Mouse (Mus musculus): ENCODE data around the gene Kynu.

Kynu gene

DNA sequence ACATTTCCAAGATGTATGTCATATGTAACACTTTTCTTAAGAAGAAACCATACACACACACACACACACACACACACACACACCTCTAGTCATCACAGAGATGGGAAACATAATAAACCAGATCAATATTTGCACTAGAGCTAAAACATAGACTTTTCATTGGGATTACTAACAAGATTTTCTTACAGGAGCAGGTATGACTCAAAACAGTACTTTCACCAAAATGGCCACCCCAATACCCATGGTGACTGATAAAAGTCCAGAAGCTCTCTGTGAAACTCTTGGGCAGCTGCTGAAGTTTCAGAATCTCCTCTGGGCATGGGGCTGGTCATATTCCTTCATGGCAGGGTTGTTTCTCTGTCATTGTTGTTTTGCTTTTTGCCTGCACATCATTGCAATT lies 114.5 kb downstream of the Kynu start:
- DNase-seq (ENCODE audit: low spot score) = no peak

DNA sequence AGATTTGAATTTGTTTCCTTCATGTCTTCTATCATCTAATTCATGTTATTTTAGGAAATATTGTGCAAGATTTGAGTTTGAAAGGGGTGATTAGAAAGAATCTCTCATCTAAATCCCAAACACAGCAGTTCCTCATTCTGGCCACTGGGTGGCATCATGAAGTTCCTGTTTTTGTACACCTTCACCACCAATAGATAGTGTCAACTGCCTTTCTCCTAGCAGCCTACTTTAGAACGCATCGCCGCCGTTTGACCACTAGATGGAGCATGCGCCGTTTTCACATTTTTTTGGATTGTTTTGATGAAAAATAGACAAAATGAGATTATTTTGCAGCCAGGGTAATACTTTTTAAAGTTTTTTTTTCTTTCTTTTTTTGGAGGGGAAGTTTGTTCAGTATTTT lies 118.5 kb downstream of the Kynu start:
- DNase-seq (ENCODE audit: low spot score) = peak; percentile 84

DNA sequence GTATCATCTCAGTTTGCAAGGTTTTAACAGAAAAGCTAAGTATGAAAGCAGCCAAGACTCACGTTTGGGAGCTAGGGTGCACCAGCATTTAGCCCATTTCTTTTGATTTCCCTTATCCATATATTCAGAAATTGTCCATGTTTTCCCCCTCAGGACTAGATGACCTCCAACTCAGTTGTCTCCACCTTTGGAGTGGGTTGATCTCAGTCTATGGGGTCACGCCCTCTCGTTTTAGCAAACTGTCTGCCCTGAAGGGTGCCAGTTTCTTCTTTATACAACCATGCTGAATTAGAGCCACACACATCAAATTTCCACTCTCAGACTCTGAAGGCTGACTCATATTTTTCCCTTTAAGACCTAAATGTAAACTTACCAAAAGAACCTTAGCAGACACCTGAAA lies 119.0 kb downstream of the Kynu start:
- DNase-seq (ENCODE audit: low spot score) = no peak

DNA sequence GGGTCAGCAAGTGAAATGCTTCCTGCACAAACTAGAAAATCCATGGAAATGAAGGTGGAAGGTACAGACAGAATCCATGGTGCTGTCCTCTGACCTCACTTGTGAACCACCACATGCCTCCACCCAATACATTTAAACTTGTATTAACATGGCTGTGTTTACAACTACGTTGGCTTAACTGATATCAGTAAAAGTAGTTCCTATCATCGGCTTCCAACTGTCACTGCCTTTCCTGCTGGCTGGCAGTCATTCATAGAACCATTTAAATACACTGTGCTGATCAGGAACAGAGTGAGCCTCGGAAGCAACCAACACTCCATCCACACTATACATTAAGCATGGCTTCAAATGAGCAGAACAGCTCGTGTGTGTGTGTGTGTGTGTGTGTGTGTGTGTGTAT lies 120.1 kb downstream of the Kynu start:
- no peak for DNase-seq (ENCODE audit: low spot score)

DNA sequence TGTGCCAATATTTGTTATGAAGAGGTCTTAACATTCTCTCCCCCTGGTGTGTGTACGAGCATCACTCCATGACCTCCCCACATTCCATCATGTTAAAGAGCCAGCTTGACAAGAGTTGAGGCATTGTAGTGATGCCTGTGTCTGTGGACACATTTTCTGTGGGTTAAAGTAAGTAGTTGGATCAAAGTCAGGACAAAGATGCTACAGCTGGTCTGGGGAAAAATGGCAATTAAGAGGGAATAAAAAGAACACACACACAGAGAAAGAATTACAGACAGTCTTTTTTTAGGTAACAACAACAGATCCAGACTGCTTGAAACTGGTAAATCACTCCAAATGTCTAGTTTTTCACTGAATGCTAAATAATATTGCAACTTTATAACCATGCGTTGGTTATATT lies 135.3 kb downstream of the Kynu start:
- no peak for DNase-seq (ENCODE audit: low spot score)

DNA sequence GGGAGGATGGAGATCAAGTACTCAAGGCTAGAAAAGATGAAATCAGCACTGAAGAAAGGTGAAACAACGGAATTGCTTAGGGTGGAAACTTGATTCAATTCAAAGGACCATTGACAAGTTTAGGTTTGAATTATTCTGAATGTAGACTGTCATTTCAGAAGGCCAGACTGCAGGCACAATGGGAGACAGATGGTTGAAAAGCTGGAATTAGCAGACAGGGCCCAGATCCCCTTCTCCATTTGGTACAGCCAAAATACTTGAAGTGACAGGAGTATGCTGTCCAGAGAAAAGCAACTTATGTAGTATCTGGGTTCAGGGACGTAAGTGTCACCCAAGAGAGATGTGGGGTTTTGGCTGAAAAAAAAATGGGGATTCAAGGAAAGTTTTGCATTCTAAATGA lies 136.2 kb downstream of the Kynu start:
- no peak for DNase-seq (ENCODE audit: low spot score)

DNA sequence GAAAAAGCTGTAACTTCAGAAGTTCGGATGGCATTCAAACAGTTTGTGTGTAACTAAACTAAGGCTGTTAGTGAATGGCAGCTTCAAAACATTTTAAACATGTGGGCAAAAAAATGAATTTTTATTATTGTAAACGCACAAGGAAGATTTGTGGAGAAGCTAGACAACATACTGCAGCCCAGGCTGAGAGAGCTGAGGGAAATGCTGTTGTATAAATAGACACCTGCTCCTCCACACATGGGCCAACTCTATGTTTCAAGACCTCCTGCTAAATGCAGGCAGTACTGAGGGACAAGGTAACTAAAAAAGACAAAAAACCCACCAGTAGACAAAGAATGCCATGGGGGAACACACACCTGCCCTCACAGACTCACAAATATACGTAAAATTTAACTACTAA lies 140.5 kb downstream of the Kynu start:
- DNase-seq (ENCODE audit: low spot score) = no peak

DNA sequence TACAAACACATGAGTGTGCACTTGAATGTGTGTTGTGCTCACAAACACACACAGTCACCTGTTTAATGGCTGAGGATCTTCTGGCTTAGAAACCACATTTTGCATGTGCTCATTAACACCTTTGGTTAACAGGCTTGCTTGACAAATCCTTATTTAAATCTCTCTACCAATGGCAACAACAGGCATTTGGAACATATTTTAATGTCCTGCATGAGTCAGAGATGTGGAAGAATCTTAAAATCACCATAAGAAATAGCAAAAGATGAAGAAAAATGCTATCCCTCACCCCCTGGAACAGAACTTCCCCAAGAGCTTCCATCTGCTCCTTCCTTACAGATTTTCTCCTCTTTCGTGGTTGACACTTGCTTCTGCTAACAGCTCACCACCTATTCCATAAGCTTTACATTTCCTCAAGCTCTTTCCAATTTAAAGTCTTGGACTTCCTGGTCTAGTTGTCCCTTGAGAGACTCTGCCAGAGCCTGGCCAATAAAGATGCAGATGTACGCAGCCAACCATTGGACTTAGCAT lies 157.5 kb downstream of the Kynu start:
- DNase-seq (ENCODE audit: low spot score) = no peak

DNA sequence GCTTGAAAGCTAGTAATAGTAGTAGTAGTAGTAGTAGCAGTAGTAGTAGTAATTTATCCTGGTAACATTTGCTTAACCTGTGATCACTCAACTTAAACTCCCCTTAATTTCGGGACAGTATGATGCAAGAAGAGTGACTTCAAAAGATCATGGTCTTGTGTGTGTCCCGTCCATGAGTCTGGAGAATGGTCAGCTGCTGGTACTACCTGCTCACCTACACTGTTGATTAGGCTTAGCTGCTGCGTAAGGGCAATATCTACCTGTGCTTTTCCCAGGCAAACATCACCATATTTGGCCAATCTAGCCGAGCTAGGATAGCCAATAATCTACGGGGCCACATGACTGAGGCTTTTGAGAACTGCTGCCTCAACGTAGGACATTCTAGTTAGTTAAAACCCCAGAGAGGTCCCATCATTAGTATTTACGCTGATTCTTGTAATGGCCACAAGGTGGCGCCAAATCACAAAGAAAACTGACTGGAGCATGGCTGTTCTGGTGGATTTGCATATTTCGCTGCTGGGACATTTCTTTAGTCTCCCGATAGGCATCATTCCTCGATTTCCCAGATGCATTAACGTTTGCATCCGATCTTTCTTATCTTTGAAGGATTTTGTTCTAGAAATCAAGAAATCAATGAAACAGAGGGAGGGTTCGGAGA lies 167.4 kb downstream of the Kynu start:
- peak; percentile 89 for DNase-seq (ENCODE audit: low spot score)

DNA sequence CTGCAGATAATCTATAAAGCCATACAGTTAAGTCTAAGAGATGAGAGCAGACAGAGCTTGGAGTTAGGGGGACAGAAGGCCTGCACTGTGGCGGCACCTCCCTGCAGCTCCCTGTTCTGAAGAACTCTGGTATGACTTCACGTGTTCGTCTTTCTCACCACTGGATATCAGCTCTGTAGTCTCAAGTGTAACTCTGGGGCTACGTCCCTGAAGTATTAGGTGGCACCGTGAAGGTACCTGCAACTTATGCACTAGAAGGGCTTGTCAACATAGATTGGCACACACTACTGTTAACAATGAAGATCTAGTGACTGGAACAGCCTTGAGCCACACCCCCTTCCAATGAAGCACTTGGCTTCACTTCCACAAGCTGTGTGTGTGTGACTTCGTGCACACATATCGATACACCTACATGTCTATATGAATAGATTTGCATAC lies 168.0 kb downstream of the Kynu start:
- no peak for DNase-seq (ENCODE audit: low spot score)

DNA sequence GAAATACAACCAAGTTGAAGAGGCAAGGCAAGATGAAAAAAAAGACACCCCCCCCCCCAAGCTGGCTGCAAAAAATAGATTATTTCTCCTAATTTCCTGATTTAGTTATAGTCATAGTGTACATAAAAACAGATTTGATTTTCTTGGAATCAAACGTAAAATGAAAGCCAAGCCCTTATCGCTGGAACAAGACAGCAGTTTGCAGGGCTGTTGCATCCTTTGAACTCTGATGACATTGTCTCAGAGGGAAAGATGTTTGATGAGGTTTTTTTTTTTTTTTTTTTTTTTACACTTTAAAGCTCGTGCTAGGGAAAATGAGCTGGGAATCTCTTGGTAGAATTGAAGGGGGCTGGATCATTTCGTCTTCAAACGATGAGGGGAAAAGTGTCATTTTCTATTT lies 172.1 kb downstream of the Kynu start:
- DNase-seq (ENCODE audit: low spot score) = no peak

DNA sequence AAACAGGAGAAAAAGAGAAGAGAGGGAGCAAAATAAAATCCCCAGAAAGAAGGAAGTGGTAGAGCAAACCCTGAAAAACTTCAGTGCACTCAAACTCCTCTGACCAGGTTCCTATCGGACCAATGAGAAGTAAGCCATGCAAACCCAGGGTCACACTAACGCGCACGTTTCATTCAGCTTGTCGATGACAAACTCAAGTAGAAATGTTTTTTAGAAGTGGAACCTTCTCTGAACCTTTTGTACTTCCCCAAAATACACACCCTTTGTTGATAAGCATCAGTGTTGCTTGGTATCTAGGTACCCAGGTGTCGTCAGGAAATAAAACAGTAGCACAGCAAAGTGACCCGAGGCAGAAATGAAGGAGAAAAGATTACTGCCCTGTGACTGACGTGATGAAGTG lies 172.6 kb downstream of the Kynu start:
- no peak for DNase-seq (ENCODE audit: low spot score)

DNA sequence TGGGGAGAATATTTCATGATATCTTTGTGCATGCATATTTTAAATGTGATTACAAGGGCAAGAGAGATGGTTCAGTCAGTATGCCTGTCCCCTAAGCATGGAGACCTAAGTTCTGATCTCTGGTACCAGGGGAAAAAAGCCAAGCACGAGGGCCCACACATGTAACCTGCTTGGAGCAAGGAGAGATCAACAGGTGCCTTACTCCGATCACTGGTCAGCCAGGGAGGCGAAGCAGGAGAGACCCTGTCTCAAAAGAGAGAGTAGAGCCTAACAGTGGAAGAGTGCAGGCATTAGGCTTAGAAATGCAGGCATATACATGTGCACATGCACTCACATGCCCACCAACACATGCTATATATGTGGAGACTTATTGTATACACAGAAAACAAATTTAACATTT lies 173.7 kb downstream of the Kynu start:
- no peak for DNase-seq (ENCODE audit: low spot score)
